Mouse (Mus musculus): ENCODE data around the gene Sin3b. TPM values are rescaled to one million over a fixed set of nuclear protein-coding genes. Genes with fewer than 3 reads are reported as not detected.

The Sin3b gene
- polyA plus RNA-seq, 1 experiment: 394 TPM

DNA sequence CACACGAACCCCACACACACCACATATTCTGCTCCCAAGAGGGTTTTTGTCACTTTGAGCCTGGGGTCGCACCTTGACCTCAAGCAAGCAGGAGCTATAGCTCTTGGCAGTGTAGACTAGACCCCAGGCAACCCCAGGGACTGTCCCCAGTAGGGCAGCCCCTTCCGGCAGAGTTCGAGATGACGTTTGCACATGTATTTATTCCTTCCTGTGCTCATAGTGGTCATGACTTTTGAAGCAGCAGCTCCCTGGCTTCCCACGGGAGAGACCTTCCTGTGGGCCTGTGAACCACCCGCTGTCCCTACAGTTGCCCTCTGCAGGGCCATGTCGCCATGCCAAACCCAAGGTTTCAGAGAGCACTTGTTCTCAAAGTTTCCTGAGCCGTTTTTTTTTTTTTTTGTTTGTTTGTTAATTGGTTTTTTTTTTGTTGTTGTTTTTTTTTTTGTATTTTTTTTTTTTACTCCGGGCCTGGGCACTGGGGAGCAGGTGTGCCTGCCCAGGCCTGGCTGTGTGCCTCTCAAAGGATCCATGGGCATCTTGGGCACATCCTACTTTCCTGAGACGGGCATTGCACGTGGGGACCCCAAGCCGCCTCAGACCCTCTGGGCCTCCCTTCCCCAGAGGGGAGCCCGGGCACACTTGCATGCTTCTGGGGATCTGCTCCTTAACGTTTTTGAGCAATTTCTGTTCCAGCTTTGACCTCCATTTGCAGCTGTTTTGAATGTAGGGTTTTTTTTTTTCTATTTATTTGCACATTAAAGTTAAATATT is 34.5 kb downstream of the Sin3b start:
- TF ChIP-seq CTCF (IDR thresholded peaks at IDR 0.05; ENCODE audit: borderline replicate concordance, control insufficient read depth, extremely low read depth, insufficient read depth, low read length, poor library complexity) (no peak), POLR2A (IDR thresholded peaks at IDR 0.05; ENCODE audit: control insufficient read depth, extremely low read depth, insufficient read depth, low read length, poor library complexity) (no peak)
- H3K27me3 ChIP-seq (ENCODE audit: control insufficient read depth, insufficient read depth, low read length): no peaks in the 10 kb centered on the region
- no peak overlapping the region for H3K4me3 ChIP-seq (ENCODE audit: control insufficient read depth, insufficient read depth, low read length)
- H3K4me1 ChIP-seq (replicated peaks; ENCODE audit: control insufficient read depth, insufficient read depth, low read length): peaks cover 16% of the 10 kb centered on the region
- H3K27ac ChIP-seq (ENCODE audit: control insufficient read depth, insufficient read depth, low read length): no peak overlapping the region
- peak; percentile 0 for DNase-seq
- peaks cover 43% of the 10 kb centered on the region for H3K36me3 ChIP-seq (ENCODE audit: control insufficient read depth, insufficient read depth, low read length)
- 94% methylated on average over 15 of the region's 15 CpGs for WGBS

GRCm38 (mm10) chr8:72758310-72758709 is 35.2 kb downstream of the Sin3b start:
- Histone ChIP-seq H3K36me3 (ENCODE audit: control insufficient read depth, insufficient read depth, low read length) (peaks cover 36% of the 10 kb centered on the region), H3K27ac (ENCODE audit: control insufficient read depth, insufficient read depth, low read length) (no peak overlapping the region), H3K27me3 (ENCODE audit: control insufficient read depth, insufficient read depth, low read length) (no peaks in the 10 kb centered on the region), H3K4me3 (ENCODE audit: control insufficient read depth, insufficient read depth, low read length) (no peak overlapping the region), H3K4me1 (replicated peaks; ENCODE audit: control insufficient read depth, insufficient read depth, low read length) (peaks cover 19% of the 10 kb centered on the region)
- DNase-seq: no peak
- TF ChIP-seq CTCF (IDR thresholded peaks at IDR 0.05; ENCODE audit: borderline replicate concordance, control insufficient read depth, extremely low read depth, insufficient read depth, low read length, poor library complexity): no peak
- no peak for TF ChIP-seq POLR2A (IDR thresholded peaks at IDR 0.05; ENCODE audit: control insufficient read depth, extremely low read depth, insufficient read depth, low read length, poor library complexity)

GRCm38 (mm10) chr8:72760216-72760615 is 37.1 kb downstream of the Sin3b start:
- H3K4me3 ChIP-seq (ENCODE audit: control insufficient read depth, insufficient read depth, low read length): no peak overlapping the region
- no peak overlapping the region for H3K27ac ChIP-seq (ENCODE audit: control insufficient read depth, insufficient read depth, low read length)
- DNase-seq: no peak
- H3K27me3 ChIP-seq (ENCODE audit: control insufficient read depth, insufficient read depth, low read length): no peaks in the 10 kb centered on the region
- no peak for TF ChIP-seq POLR2A (IDR thresholded peaks at IDR 0.05; ENCODE audit: control insufficient read depth, extremely low read depth, insufficient read depth, low read length, poor library complexity)
- TF ChIP-seq CTCF (IDR thresholded peaks at IDR 0.05; ENCODE audit: borderline replicate concordance, control insufficient read depth, extremely low read depth, insufficient read depth, low read length, poor library complexity): no peak
- peaks cover 19% of the 10 kb centered on the region for H3K4me1 ChIP-seq (replicated peaks; ENCODE audit: control insufficient read depth, insufficient read depth, low read length)
- peaks cover 24% of the 10 kb centered on the region for H3K36me3 ChIP-seq (ENCODE audit: control insufficient read depth, insufficient read depth, low read length)
- 96% methylated on average over 3 of the region's 3 CpGs for WGBS

- H3K36me3 ChIP-seq (ENCODE audit: control insufficient read depth, insufficient read depth, low read length): peaks cover 16% of the 10 kb centered on the region
Observed at GRCm38 (mm10) chr8:72761322-72762051, 38.4 kb downstream of the Sin3b start, which contains the start of gene F2rl3. F2rl3 (plus strand) TSS chr8:72761880.

GRCm38 (mm10) chr8:72762306-72762705 is 39.2 kb downstream of the Sin3b start:
- WGBS: 26% methylated on average over 12 of the region's 12 CpGs
- Histone ChIP-seq H3K4me3 (ENCODE audit: control insufficient read depth, insufficient read depth, low read length) (peak overlapping the region; percentile 39), H3K27me3 (ENCODE audit: control insufficient read depth, insufficient read depth, low read length) (no peaks in the 10 kb centered on the region), H3K27ac (ENCODE audit: control insufficient read depth, insufficient read depth, low read length) (no peak overlapping the region), H3K4me1 (replicated peaks; ENCODE audit: control insufficient read depth, insufficient read depth, low read length) (peaks cover 19% of the 10 kb centered on the region), H3K36me3 (ENCODE audit: control insufficient read depth, insufficient read depth, low read length) (peaks cover 8% of the 10 kb centered on the region; the same call in 1 of the 2 replicates)
- no peak for DNase-seq
- no peak for TF ChIP-seq CTCF (IDR thresholded peaks at IDR 0.05; ENCODE audit: borderline replicate concordance, control insufficient read depth, extremely low read depth, insufficient read depth, low read length, poor library complexity)
- TF ChIP-seq POLR2A (IDR thresholded peaks at IDR 0.05; ENCODE audit: control insufficient read depth, extremely low read depth, insufficient read depth, low read length, poor library complexity): no peak

More at GRCm38 (mm10) chr8:72761322-72762051, 38.4 kb downstream of the Sin3b start, which contains the start of gene F2rl3:
- 6% methylated on average over 7 of the region's 7 CpGs for WGBS
- Histone ChIP-seq H3K27me3 (ENCODE audit: control insufficient read depth, insufficient read depth, low read length) (no peaks in the 10 kb centered on the region), H3K4me3 (ENCODE audit: control insufficient read depth, insufficient read depth, low read length) (peak within 1 kb of the TSS; percentile 39), H3K27ac (ENCODE audit: control insufficient read depth, insufficient read depth, low read length) (no peak within 1 kb of the TSS), H3K4me1 (replicated peaks; ENCODE audit: control insufficient read depth, insufficient read depth, low read length) (peaks cover 19% of the 10 kb centered on the region)
- peak; percentile 59 for DNase-seq
- TF ChIP-seq CTCF (IDR thresholded peaks at IDR 0.05; ENCODE audit: borderline replicate concordance, control insufficient read depth, extremely low read depth, insufficient read depth, low read length, poor library complexity) (no peak), POLR2A (IDR thresholded peaks at IDR 0.05; ENCODE audit: control insufficient read depth, extremely low read depth, insufficient read depth, low read length, poor library complexity) (no peak)

DNA sequence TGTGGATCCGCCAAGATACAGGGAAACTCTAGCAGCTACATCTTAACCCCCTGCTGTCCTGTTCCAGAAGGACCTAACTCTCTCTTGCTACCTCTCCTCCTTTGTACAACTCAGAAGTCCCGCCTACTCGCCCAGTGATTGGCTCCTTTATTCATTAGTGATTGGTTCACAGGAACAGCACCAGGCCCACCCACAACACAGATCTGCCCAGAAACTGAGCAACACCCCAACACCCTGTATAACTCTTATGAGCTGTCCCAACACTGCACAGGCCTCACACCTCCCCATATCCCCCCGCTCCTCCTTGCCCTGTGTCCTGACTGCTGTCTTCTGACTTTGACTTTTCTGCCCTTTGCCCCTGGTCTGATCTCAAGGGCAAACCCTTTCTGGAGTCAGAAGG is 42.6 kb downstream of the Sin3b start:
- no peak for DNase-seq
- no peaks in the 10 kb centered on the region for H3K36me3 ChIP-seq (ENCODE audit: control insufficient read depth, insufficient read depth, low read length)
- H3K27ac ChIP-seq (ENCODE audit: control insufficient read depth, insufficient read depth, low read length): no peak overlapping the region
- 95% methylated on average over 4 of the region's 4 CpGs for whole genome bisulfite sequencing
- TF ChIP-seq POLR2A (IDR thresholded peaks at IDR 0.05; ENCODE audit: control insufficient read depth, extremely low read depth, insufficient read depth, low read length, poor library complexity): no peak
- no peak for TF ChIP-seq CTCF (IDR thresholded peaks at IDR 0.05; ENCODE audit: borderline replicate concordance, control insufficient read depth, extremely low read depth, insufficient read depth, low read length, poor library complexity)
- H3K4me3 ChIP-seq (ENCODE audit: control insufficient read depth, insufficient read depth, low read length): no peak overlapping the region
- peaks cover 19% of the 10 kb centered on the region for H3K4me1 ChIP-seq (replicated peaks; ENCODE audit: control insufficient read depth, insufficient read depth, low read length)
- H3K27me3 ChIP-seq (ENCODE audit: control insufficient read depth, insufficient read depth, low read length): no peaks in the 10 kb centered on the region
